Comparison of ENCODE assay signal across 9 mouse cellular contexts in the genomic region with DNA sequence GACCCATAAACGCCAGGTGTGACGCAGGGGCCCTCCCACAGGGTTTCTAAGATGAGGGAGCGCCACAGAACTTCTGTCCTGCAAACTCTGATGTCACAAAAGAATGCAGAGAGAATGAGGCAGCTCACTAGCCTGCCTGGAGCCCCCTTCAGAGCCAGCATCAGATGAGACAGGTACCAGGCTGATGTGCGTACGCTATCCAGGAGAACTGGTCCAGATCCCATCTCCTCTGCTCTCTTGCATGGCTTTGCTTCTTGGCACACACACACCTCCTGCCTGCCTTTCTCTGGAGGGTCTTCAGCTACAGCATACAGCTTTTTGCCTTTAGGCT. TPM values are rescaled to one million over a fixed set of nuclear protein-coding genes. Genes with fewer than 3 reads are reported as not detected.
DNase-seq lines count a peak whose midpoint lies in the region; ATAC-seq and TF ChIP-seq lines count a peak whose summit lies in the region.
"Had no signal": no experiment of that assay in that cellular context is flagged by ENCODE, and none has a peak within 500 bp of the region (broad histone marks: within the 10 kb centered on the region; RNA-seq: fewer than 3 reads in every experiment).

No protein-coding gene starts in this region.

- H3K4me3 ChIP-seq in lung, embryonic 14.5 days (ENCODE audit: low read depth, low read length), result no peak overlapping the region
- H3K4me3 ChIP-seq in myocyte, result no peak overlapping the region

- no peaks in the 10 kb centered on the region for H3K79me2 ChIP-seq in myocyte (ENCODE audit: control insufficient read depth, insufficient read depth)

- DNase-seq in embryo, embryonic 11 days, result peak; percentile 14
- no peak for DNase-seq in embryo, embryonic 9.5 days (ENCODE audit: extremely low spot score)
- no peak for DNase-seq in lung, embryonic 14.5 days
- no peak for DNase-seq in lung, adult 18-20 months
- no peak for DNase-seq in urinary bladder, adult 18-20 months (ENCODE audit: low spot score in 2 of 2)
- DNase-seq in cerebellum, postnatal 10 days, result no peak

- H3K9ac ChIP-seq in lung, embryonic 14.5 days, result no peak overlapping the region
- H3K9ac ChIP-seq: liver, embryonic 14.5 days had no signal

- WGBS in lung, embryonic 14.5 days, result 64% methylated on average over 5 of the region's 5 CpGs

- H3ac ChIP-seq in myocyte (ENCODE audit: control insufficient read depth, insufficient read length), result no peak overlapping the region

- no peak overlapping the region for H3K27ac ChIP-seq in lung, embryonic 14.5 days (ENCODE audit: low read depth)
- H3K27ac ChIP-seq: liver, embryonic 14.5 days had no signal

- no peak for TF ChIP-seq POLR2A in myocyte (IDR thresholded peaks at IDR 0.05; ENCODE audit: insufficient read length, low read depth)

- peaks cover 14% of the 10 kb centered on the region; the same call in 1 of the 2 replicates for H3K4me1 ChIP-seq in lung, embryonic 14.5 days (ENCODE audit: insufficient read depth)

- H3K27me3 ChIP-seq in lung, embryonic 14.5 days (ENCODE audit: insufficient read depth, low read length), result no peaks in the 10 kb centered on the region
- no peaks in the 10 kb centered on the region for H3K27me3 ChIP-seq in myocyte (ENCODE audit: control insufficient read depth, insufficient read depth, insufficient read length)

- TF ChIP-seq CTCF in lung, embryonic 14.5 days (IDR thresholded peaks at IDR 0.05; ENCODE audit: low read depth), result no peak

- H3K9me3 ChIP-seq in lung, embryonic 14.5 days (ENCODE audit: low read depth, low read length), result no peaks in the 10 kb centered on the region

- H3K4me2 ChIP-seq in lung, embryonic 14.5 days, result peak overlapping the region; percentile 2; the same call in 1 of the 2 replicates
- peak overlapping the region; percentile 58 for H3K4me2 ChIP-seq in myocyte (ENCODE audit: low read depth)

- no peaks in the 10 kb centered on the region for H3K36me3 ChIP-seq in lung, embryonic 14.5 days (ENCODE audit: insufficient read depth)
- H3K36me3 ChIP-seq in myocyte (ENCODE audit: control insufficient read depth, insufficient read depth), result no peaks in the 10 kb centered on the region

- ATAC-seq in lung, embryonic 14.5 days (ENCODE audit: insufficient read depth), result no peak
- ATAC-seq in inflammation-experienced regulatory T-cells, adult 6 months, result peak; percentile 7

TF ChIP-seq in myocyte, 11 proteins besides CTCF, POLR2A, EP300 and RAD21:
- TF ChIP-seq MYOD1 (IDR thresholded peaks at IDR 0.05; ENCODE audit: control insufficient read depth in 1 of 3, insufficient read length in 2 of 3, low read depth in 2 of 3), result no peak
- no peak for TF ChIP-seq TCF3 (IDR thresholded peaks at IDR 0.05; ENCODE audit: insufficient read length, low read depth)
- no peak for TF ChIP-seq SRF (IDR thresholded peaks at IDR 0.05; ENCODE audit: control insufficient read depth, insufficient read length, low read depth)
- TF ChIP-seq USF1 (IDR thresholded peaks at IDR 0.05; ENCODE audit: low read depth), result no peak
- TF ChIP-seq REST (IDR thresholded peaks at IDR 0.05; ENCODE audit: insufficient read depth, insufficient read length), result no peak
- TF ChIP-seq TCF12 (IDR thresholded peaks at IDR 0.05; ENCODE audit: insufficient read depth, poor library complexity, severe bottlenecking), result no peak
- no peak for TF ChIP-seq MAX (IDR thresholded peaks at IDR 0.05; ENCODE audit: low read depth)
- no peak for TF ChIP-seq MYOG (IDR thresholded peaks at IDR 0.05; ENCODE audit: control insufficient read depth in 1 of 3, insufficient read depth in 1 of 3, insufficient read length in 2 of 3, low read depth in 2 of 3)
- TF ChIP-seq E2F4 (IDR thresholded peaks at IDR 0.05; ENCODE audit: insufficient read depth), result no peak
- no peak for TF ChIP-seq CEBPB (IDR thresholded peaks at IDR 0.05; ENCODE audit: insufficient read depth, poor library complexity, severe bottlenecking)
- TF ChIP-seq POLR2AphosphoS2 (IDR thresholded peaks at IDR 0.05; ENCODE audit: insufficient read length, low read depth), result no peak

RNA-seq across cellular contexts. Expression of gene Cdk5r1, which starts 32.3 kb away (rescaled TPM):
- 0.88 and 0.96 TPM in 2 replicates for polyA plus RNA-seq in lung, embryonic 14.5 days (2014; fragmentation: Nextera tagmentation; extraction: Ambion mirVana)
- polyA plus RNA-seq in inflammation-experienced regulatory T-cells, adult 6 months (2017; shearing (Covaris generic)), result 1 to 10 TPM in 2 of 3 experiments, under 1 TPM in 1; 0.78 to 1.3 (median 1.3) TPM
- 11.3 TPM for polyA plus RNA-seq in myocyte (2012; fragmentation: generic; extraction: Trizol)
